Mouse (Mus musculus): ENCODE measurements at regions not wholly inside any gene's neighbourhood (a gene's known extent, or its start where the extent isn't known, plus 50 kb on each side); places are given as distances from the start of the nearest gene placed in this dataset.

- Histone ChIP-seq H3K36me3 (replicated peaks) (no peaks in the 10 kb centered on the region), H3K27me3 (no peaks in the 10 kb centered on the region), H3K27ac (no peak overlapping the region), H3K9me3 (no peaks in the 10 kb centered on the region), H3K4me3 (replicated peaks) (no peak overlapping the region), H3K9ac (no peak overlapping the region), H3K4me2 (no peak overlapping the region), H3K4me1 (peaks cover 3% of the 10 kb centered on the region; the same call in 1 of the 2 replicates)
- peak; percentile 76; the same call in 1 of the 2 replicates for ATAC-seq (ENCODE audit: low FRiP score)
- WGBS = 24% methylated on average over 2 of the region's 2 CpGs
Measured at GRCm38 (mm10) chr12:42987018-42987606, 1223.0 kb downstream of the Dnajb9 start.

- H3K4me1 ChIP-seq = peaks cover 3% of the 10 kb centered on the region; the same call in 1 of the 2 replicates
- H3K27ac ChIP-seq = no peak overlapping the region
- 21% methylated on average over 1 of the region's 1 CpGs for WGBS
- no peak overlapping the region for H3K9ac ChIP-seq
- no peak for ATAC-seq (ENCODE audit: low FRiP score)
- no peaks in the 10 kb centered on the region for H3K9me3 ChIP-seq
- no peak overlapping the region for H3K4me3 ChIP-seq (replicated peaks)
- H3K4me2 ChIP-seq = no peak overlapping the region
- no peaks in the 10 kb centered on the region for H3K27me3 ChIP-seq
- no peaks in the 10 kb centered on the region for H3K36me3 ChIP-seq (replicated peaks)
Measured at GRCm38 (mm10) chr12:42986505-42986904, 1223.6 kb downstream of the Dnajb9 start.

- peak; percentile 49; the same call in 1 of the 2 replicates for ATAC-seq (ENCODE audit: low FRiP score)
- WGBS = 30% methylated on average over 1 of the region's 1 CpGs
- Histone ChIP-seq H3K9ac (no peak overlapping the region), H3K27me3 (no peaks in the 10 kb centered on the region), H3K27ac (no peak overlapping the region), H3K4me1 (peaks cover 3% of the 10 kb centered on the region; the same call in 1 of the 2 replicates), H3K4me3 (replicated peaks) (no peak overlapping the region), H3K4me2 (no peak overlapping the region), H3K36me3 (replicated peaks) (no peaks in the 10 kb centered on the region), H3K9me3 (no peaks in the 10 kb centered on the region)
Measured at GRCm38 (mm10) chr12:42986096-42986495, 1224.0 kb downstream of the Dnajb9 start.

GRCm38 (mm10) chr12:42978828-42979227 is 1231.3 kb downstream of the Dnajb9 start:
- no peaks in the 10 kb centered on the region for H3K9me3 ChIP-seq
- H3K4me2 ChIP-seq = no peak overlapping the region
- 76% methylated on average over 3 of the region's 3 CpGs for WGBS
- no peak overlapping the region for H3K9ac ChIP-seq
- ATAC-seq (ENCODE audit: low FRiP score) = no peak
- no peak overlapping the region for H3K27ac ChIP-seq
- H3K27me3 ChIP-seq = no peaks in the 10 kb centered on the region
- no peak overlapping the region for H3K4me3 ChIP-seq (replicated peaks)
- H3K36me3 ChIP-seq (replicated peaks) = no peaks in the 10 kb centered on the region
- no peaks in the 10 kb centered on the region for H3K4me1 ChIP-seq

- Histone ChIP-seq H3K4me2 (no peak overlapping the region), H3K36me3 (replicated peaks) (no peaks in the 10 kb centered on the region), H3K4me1 (no peaks in the 10 kb centered on the region), H3K27me3 (no peaks in the 10 kb centered on the region), H3K27ac (no peak overlapping the region), H3K9me3 (no peaks in the 10 kb centered on the region), H3K9ac (no peak overlapping the region), H3K4me3 (replicated peaks) (no peak overlapping the region)
- no peak for ATAC-seq (ENCODE audit: low FRiP score)
- 86% methylated on average over 4 of the region's 4 CpGs for WGBS
Measured at GRCm38 (mm10) chr12:42972766-42973165, 1237.4 kb downstream of the Dnajb9 start.

GRCm38 (mm10) chr12:42961535-42961934 is 1248.6 kb downstream of the Dnajb9 start:
- no peak overlapping the region for H3K4me3 ChIP-seq (replicated peaks)
- ATAC-seq (ENCODE audit: low FRiP score) = no peak

GRCm38 (mm10) chr12:42947961-42948360 is 1262.2 kb downstream of the Dnajb9 start:
- Histone ChIP-seq H3K4me3 (replicated peaks) (no peak overlapping the region), H3K4me2 (no peak overlapping the region), H3K4me1 (no peaks in the 10 kb centered on the region), H3K9me3 (no peaks in the 10 kb centered on the region), H3K27ac (no peak overlapping the region), H3K36me3 (replicated peaks) (no peaks in the 10 kb centered on the region), H3K27me3 (no peaks in the 10 kb centered on the region), H3K9ac (no peak overlapping the region)
- WGBS = 89% methylated on average over 2 of the region's 2 CpGs
- ATAC-seq (ENCODE audit: low FRiP score) = no peak

More at GRCm38 (mm10) chr12:42961535-42961934, 1248.6 kb downstream of the Dnajb9 start:
- H3K4me1 ChIP-seq = no peaks in the 10 kb centered on the region
- no peak overlapping the region for H3K27ac ChIP-seq
- H3K36me3 ChIP-seq (replicated peaks) = no peaks in the 10 kb centered on the region
- no peaks in the 10 kb centered on the region for H3K27me3 ChIP-seq
- no peak overlapping the region for H3K9ac ChIP-seq
- no peaks in the 10 kb centered on the region for H3K9me3 ChIP-seq
- 72% methylated on average over 2 of the region's 2 CpGs for WGBS
- no peak overlapping the region for H3K4me2 ChIP-seq

GRCm38 (mm10) chr12:42914374-42914773 is 1295.8 kb downstream of the Dnajb9 start:
- H3K4me2 ChIP-seq = no peak overlapping the region
- no peak overlapping the region for H3K4me3 ChIP-seq (replicated peaks)
- H3K27ac ChIP-seq = no peak overlapping the region
- no peak for ATAC-seq (ENCODE audit: low FRiP score)
- H3K9me3 ChIP-seq = no peaks in the 10 kb centered on the region
- WGBS = 86% methylated on average over 2 of the region's 2 CpGs
- no peaks in the 10 kb centered on the region for H3K36me3 ChIP-seq (replicated peaks)
- no peaks in the 10 kb centered on the region for H3K4me1 ChIP-seq
- no peaks in the 10 kb centered on the region for H3K27me3 ChIP-seq
- H3K9ac ChIP-seq = no peak overlapping the region
